Mouse (Mus musculus): ENCODE results near the gene Mas1.

DNA sequence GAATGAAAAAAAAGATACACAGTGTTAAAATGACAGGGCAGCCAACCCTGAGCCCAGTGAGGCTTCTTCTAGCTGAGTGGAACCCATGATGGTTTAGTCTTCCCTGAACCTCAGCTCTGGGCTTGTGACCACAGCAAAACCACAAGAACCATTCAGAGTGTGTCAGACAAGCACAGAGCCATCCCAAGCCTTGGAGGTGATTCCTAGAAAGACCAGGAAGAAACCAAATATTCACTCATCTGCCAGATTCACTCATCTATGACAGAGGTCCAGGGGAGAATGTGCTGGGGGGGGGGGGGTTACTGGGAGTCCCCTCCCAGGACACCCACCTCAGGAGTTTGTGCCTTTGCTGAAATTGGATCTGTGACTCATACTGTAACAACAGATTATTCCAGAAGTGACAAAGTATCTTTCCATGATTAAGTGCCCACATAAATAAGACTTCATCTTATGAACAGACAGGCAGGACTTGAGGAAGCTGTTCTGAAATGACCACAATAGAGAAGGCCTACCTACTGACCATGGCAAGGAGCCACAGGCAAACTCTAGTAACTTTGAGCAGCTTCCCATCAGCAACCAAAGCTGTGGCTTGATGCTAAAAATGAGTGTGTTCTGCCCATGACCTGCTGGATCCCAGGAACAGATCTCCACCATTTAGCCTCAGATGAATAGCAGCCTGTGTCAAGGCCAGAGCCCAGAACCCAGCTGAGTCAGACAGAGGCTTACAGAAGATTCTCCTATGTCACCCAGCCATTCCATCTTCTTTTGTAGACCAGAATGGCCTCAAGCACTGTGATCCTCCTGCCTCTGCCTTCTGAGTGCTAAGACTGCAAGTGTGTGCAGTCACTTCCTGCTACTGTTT is 63.1 kb downstream of the Mas1 start:
- no peak for TF ChIP-seq CHD2 (IDR thresholded peaks at IDR 0.05; ENCODE audit: low read depth, low read length)
- TF ChIP-seq ZNF384 (IDR thresholded peaks at IDR 0.05; ENCODE audit: low read depth, low read length) = no peak
- TF ChIP-seq ZC3H11A (IDR thresholded peaks at IDR 0.05; ENCODE audit: borderline replicate concordance, low read depth, low read length) = no peak
- no peak for TF ChIP-seq MAFK (IDR thresholded peaks at IDR 0.05; ENCODE audit: insufficient read depth, low read depth, low read length)
- no peak for TF ChIP-seq HCFC1 (IDR thresholded peaks at IDR 0.05; ENCODE audit: borderline replicate concordance, insufficient read depth, low read length)
